Mouse (Mus musculus): ENCODE measurements at regions not wholly inside any gene's neighbourhood (a gene's known extent, or its start where the extent isn't known, plus 50 kb on each side); places are given as distances from the start of the nearest gene placed in this dataset.

DNA sequence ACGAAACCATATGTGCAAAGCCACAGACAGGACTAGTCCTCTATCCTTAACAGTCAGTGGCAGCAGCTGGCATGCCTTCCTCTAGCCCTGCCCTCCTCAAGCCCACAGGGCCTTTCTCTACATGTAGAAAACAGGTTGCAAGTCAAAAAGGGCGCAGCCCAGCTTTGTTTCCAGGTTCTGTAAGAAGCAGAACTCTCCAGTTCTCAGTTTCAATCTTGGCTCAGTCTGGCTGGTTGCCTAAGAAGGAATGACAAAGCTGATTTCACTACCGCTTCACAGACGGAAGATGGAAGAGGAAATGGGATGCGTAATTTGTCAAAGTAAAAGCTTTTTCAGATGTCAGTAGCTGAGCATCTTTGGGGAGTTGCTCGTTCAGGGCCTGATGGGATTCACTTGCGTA lies 92.9 kb downstream of the Stk35 start:
- TF ChIP-seq POLR2A (IDR thresholded peaks at IDR 0.05; ENCODE audit: borderline replicate concordance, insufficient read depth, low read length) (no peak), CTCF (IDR thresholded peaks at IDR 0.05; ENCODE audit: borderline replicate concordance, insufficient read depth, low read depth, low read length) (no peak)
